Mouse (Mus musculus): ENCODE data around the gene Fam173a.

Fam173a gene

GRCm38 (mm10) chr17:25792615-25793014, at the start of gene Fam173a:
Fam173a (minus strand) TSS chr17:25792901.
- in situ Hi-C loops (cut with MseI, MboI): no loop called here

- in situ Hi-C loops (cut with MseI, MboI): no loop called here
Observed at GRCm38 (mm10) chr17:25841117-25841880, 48.6 kb upstream of the Fam173a start, which contains the start of gene Gm20683. Gm20683 (minus strand) TSS chr17:25841763.

GRCm38 (mm10) chr17:25840519-25840918, 47.8 kb upstream of the Fam173a start:
- in situ Hi-C loops (cut with MseI, MboI): no loop called here

- in situ Hi-C loops (cut with MseI, MboI): no loop called here
Observed at GRCm38 (mm10) chr17:25839455-25840235, 46.9 kb upstream of the Fam173a start.

- in situ Hi-C loops (cut with MseI, MboI): no loop called here
Observed at GRCm38 (mm10) chr17:25838904-25839303, 46.2 kb upstream of the Fam173a start.

GRCm38 (mm10) chr17:25837533-25837932, 44.8 kb upstream of the Fam173a start:
- in situ Hi-C loops (cut with MseI, MboI): no loop called here

- in situ Hi-C loops (cut with MseI, MboI): no loop called here
Observed at GRCm38 (mm10) chr17:25837076-25837410, 44.3 kb upstream of the Fam173a start, which contains the start of gene Rhbdl1. Rhbdl1 (minus strand) TSS chr17:25837295.

GRCm38 (mm10) chr17:25836397-25837075, 43.8 kb upstream of the Fam173a start:
- in situ Hi-C loops (cut with MseI, MboI): no loop called here

GRCm38 (mm10) chr17:25835816-25836215, 43.1 kb upstream of the Fam173a start:
- in situ Hi-C loops (cut with MseI, MboI): no loop called here

- in situ Hi-C loops (cut with MseI, MboI): no loop called here
Observed at GRCm38 (mm10) chr17:25835301-25835700, 42.6 kb upstream of the Fam173a start.

GRCm38 (mm10) chr17:25834595-25835222, 42.0 kb upstream of the Fam173a start:
- in situ Hi-C loops (cut with MseI, MboI): no loop called here

GRCm38 (mm10) chr17:25833961-25834594, 41.4 kb upstream of the Fam173a start:
- in situ Hi-C loops (cut with MseI, MboI): no loop called here

GRCm38 (mm10) chr17:25833291-25833663, 40.6 kb upstream of the Fam173a start, which contains the start of gene Stub1:
Stub1 (minus strand) TSS chr17:25833404.
- in situ Hi-C loops (cut with MseI, MboI): no loop called here

GRCm38 (mm10) chr17:25832436-25833290, 40.0 kb upstream of the Fam173a start:
- in situ Hi-C loops (cut with MseI, MboI): no loop called here

- in situ Hi-C loops (cut with MseI, MboI): no loop called here
Observed at GRCm38 (mm10) chr17:25831451-25832281, 39.0 kb upstream of the Fam173a start.

GRCm38 (mm10) chr17:25830806-25831431, 38.2 kb upstream of the Fam173a start:
- in situ Hi-C loops (cut with MseI, MboI): no loop called here

GRCm38 (mm10) chr17:25830200-25830753, 37.6 kb upstream of the Fam173a start:
- in situ Hi-C loops (cut with MseI, MboI): no loop called here

- in situ Hi-C loops (cut with MseI, MboI): no loop called here
Observed at GRCm38 (mm10) chr17:25829558-25830017, 36.9 kb upstream of the Fam173a start.
